Mouse (Mus musculus) MEL (cell line): ENCODE measurements around the gene Cgrrf1.

Experiments used
- NELFE ChIP-seq: IDR thresholded peaks from 2 replicates; pipeline ENCODE4 v1.6.1; 2011; ENCODE audit warnings: low read depth, low read length, improper control_type of control experiment
- USF1 ChIP-seq: IDR thresholded peaks from 2 replicates; pipeline ENCODE4 v1.6.1; 2014; ENCODE audit warnings: low read depth, mild to moderate bottlenecking, inconsistent platforms, low read length, improper control_type of control experiment, moderate library complexity

- no peak for TF ChIP-seq NELFE
- TF ChIP-seq USF1 = no peak
These were observed 57.2 kb downstream of the Cgrrf1 start for GRCm38 (mm10) chr14:46889096-46889495.
